Mouse (Mus musculus) left cerebral cortex, adult 11 months (tissue): ENCODE results near the gene Tspan31.
A peak's percentile ranks its signal among the peaks of the same experiment; 100 is the strongest.
"Not testable (repeated sequence)": the region's sequence is repeated elsewhere in the genome, so short reads cannot be mapped to it uniquely, and the experiment has no call there.

ENCODE experiments used
- DNase-seq: peaks from one replicate; pipeline ENCODE4 v3.0.0; 2022; ENCODE audit warnings: low spot score

The Tspan31 gene

GRCm38 (mm10) chr10:127063913-127064870 is 5.9 kb downstream of the Tspan31 start:
- DNase-seq = no peak

DNA sequence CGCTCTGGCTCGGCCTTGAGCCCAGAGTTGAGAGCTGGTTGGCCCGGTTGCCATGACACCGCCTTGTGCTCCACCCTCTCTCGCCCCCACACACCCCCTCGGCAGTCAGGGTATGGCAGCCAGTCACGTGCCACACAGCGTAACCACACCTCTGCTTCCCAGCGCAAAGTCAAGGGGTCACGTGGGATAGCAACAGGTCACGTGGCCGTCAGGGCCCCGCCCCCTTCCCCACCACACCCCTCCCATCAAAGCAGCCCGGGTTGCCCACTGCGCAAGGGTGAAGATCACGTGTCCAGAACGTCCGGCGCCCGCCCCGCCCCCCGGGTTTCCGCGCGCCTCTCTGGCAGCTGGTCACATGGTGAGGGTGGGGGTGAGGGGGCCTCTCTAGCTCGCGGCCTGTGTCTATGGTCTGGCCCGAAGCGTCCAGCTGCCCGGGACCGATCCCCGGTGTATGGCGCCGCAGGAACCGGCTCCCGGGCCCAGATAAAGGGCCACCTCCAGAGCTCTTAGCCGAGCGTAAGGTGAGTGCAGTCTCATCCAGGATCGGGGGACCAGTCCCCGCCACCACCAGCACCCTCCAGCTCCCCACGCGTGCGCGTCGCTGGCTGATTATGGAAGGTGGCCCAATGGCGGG is 6.7 kb downstream of the Tspan31 start, which contains the start of gene Cdk4:
Gene Cdk4, plus strand, starts transcription at position 296 of the 634 bp plus-strand sequence.
- peak; percentile 97 for DNase-seq

DNA sequence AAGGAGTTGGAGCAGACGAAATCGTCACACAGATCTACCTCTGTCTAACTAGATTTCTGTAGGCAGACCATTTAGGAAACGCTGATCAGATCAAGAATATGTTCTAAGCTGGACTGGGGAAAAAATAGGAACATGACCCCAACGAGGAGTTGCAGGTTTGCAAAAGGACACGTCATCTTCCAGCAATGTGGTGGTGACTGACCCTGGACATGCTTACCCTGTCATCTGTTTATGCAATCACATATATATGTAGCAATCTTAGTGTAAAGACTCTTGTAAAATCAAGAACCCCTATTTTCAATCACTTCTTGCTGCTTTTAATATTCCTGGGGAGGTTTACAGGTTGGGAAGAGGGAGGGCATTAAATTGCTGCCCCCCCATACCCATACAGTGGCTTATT is 7.6 kb downstream of the Tspan31 start:
- no peak for DNase-seq

DNA sequence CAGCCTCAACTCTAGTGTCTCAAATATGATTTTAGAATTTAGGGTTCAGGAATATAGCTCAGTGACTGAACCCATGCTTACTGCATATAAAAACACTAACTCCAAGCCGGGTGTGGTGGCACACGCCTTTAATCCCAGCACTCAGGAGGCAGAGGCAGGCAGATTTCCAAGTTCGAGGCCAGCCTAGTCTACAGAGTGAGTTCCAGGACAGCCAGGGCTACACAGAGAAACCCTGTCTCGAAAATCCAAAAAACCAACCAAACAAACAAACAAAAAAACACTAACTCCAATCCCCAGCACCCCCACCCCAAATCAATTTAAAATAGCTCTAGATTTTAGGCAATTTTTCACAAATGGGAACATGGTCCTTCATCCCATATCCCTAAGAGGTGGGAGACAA is 8.0 kb downstream of the Tspan31 start:
- DNase-seq = not testable (repeated sequence)

GRCm38 (mm10) chr10:127061513-127061912 is 8.6 kb downstream of the Tspan31 start:
- no peak for DNase-seq

GRCm38 (mm10) chr10:127061085-127061484 is 9.0 kb downstream of the Tspan31 start:
- DNase-seq = no peak

DNA sequence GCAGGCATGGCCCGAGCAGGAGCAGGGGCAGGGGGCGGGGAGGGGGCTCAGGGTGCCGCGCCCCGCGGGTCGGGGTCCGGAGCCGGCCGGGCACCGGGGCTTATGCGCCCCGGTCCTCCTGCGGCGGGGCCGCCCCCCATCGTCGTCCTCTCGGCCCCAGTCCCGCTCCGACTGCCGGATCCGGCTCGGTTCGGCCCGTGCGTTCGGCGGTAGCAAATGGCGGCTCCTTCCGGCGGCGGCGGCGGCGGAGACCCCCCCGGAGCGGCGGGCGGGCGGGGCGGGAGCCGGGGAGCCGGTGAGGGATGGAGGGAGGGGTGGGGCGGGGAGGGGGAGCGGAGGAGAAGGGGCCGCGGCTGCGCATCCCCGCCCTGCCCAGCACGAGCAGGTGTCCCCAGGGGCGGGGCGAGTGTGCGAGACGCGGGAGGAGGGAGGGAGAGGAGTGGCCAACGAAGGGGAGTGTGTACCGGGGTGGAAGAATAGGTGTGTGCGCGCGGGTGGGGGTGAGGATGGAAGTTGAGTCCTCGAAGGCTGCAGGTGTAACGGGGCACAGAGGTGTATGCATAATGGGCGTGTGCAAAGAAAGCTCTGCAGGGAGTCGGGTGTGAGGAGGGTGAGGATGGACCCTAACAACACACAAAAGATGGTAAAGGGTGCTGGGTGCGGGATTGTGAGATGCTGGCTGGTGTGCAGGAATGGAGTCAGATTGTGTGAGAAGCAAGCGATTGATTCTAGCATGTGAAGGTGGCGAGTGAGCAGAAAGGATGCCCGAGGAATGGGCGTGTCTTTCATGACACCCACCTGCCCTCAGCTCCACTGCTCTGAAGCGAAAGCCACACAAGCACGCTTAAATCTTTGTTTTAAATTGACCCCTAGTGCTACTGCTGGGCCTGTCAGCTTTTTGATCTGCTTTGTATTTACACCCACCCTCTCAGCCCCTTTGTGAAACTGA is 9.8 kb downstream of the Tspan31 start, which contains the start of gene March9:
Gene March9, minus strand, starts transcription at position 217 of the 949 bp plus-strand sequence.
- DNase-seq = no peak

GRCm38 (mm10) chr10:127059174-127059967 is 10.7 kb downstream of the Tspan31 start:
- no peak for DNase-seq

DNA sequence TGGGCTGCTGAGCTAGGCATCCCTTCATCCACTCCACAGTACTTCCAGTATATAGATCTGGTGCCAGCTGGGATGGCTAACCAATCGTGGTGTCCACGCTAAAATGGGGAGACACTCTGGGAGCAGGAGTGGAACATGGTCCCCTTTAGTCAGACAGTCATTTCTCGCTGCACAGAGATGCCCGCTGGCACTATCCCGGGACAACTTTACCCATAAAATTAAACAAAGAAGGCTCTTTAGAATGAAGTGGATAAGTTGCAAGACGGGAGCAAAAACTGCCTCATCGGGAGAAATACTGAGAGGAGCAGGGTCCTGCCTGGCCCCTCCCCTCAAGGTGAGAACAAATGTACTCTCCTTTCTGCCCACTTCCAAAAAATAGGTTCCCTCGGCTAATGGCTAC is 11.4 kb downstream of the Tspan31 start:
- no peak for DNase-seq

- DNase-seq = no peak
These were observed 11.9 kb downstream of the Tspan31 start for GRCm38 (mm10) chr10:127058161-127058560.

DNA sequence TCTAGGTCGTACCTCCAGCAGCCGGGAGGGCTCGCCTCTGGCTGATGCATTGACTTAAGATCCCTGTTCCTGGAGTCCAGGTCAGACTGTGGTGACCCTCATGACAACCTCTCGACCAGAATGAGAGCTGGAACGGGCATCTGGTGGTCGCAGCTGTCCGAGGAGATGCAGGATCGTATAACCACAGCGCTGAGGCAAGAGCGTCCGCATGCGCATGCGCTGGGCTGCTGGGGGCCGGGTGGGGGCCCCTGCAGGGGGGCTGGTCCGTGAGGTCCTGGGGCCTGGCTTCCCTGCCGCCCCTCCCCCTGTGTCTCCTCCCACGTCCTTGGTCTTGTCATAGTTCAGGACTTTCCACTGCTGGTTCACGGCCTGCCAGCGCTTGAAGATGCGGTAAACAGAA is 13.6 kb downstream of the Tspan31 start:
- no peak for DNase-seq

DNA sequence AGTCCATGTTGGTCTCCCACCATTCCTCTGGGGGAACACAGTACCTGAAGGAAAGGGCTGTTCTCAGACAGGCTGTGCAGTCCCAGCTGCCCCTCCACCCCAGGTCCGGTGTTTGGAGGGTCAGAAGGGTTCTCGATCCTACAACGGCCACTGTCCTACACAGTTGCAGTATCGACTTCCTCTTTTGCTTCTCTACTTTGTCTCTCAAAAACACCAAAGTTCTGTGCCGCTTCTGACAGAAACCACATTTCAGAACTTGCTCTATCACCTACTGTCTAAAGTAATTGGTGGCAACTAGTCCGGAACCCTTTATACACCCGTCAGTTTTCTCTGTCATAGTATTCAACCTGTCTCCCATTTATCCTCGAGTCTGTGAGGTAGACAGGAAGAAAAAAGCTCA is 14.7 kb downstream of the Tspan31 start:
- no peak for DNase-seq

- no peak for DNase-seq
These were observed 15.4 kb downstream of the Tspan31 start for GRCm38 (mm10) chr10:127054646-127055045.

DNA sequence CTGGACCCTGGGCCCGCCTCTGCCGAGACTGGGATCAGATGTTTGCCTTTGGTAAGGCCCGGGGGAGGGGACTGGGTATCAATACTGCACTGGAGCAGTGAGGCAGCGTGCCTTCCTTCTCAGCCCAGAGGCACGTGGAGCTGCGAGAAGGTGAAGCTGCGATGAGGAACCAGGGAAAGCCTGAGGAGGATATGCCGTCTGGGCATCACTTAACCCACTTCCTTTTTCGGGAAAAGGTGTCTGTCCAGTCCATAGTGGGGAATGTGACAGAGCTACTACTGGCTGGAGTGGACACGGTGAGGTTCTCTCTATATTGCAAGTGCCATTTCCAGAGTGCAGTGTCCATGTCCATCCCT is 20.0 kb downstream of the Tspan31 start:
- no peak for DNase-seq

- DNase-seq = no peak
These were observed 20.5 kb downstream of the Tspan31 start for GRCm38 (mm10) chr10:127049395-127050118.

- DNase-seq = no peak
These were observed 21.3 kb downstream of the Tspan31 start for GRCm38 (mm10) chr10:127048608-127049394.

GRCm38 (mm10) chr10:127047954-127048353 is 22.1 kb downstream of the Tspan31 start, which contains the start of gene Cyp27b1:
Gene Cyp27b1 (plus strand): TSS chr10:127048250.
- no peak for DNase-seq

DNA sequence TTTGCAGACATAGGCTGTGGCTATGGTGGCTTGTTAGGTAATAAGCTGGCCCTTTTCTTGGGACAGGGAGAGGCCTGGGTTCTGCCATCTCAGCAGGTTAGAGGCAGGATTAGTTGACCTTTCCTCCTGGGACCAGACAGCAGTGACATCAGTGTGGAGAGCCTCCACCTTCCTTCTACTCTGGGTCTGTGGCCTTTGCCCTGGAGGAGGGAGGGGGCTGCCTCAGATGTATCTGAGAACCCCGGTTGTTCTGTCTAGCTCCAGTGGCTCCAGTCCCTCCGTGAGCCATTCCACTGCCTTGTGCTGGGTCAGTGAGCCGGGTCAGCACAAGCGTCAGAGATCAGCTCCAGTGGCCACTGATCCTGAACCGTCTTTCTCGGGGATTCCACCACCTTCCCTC is 26.9 kb downstream of the Tspan31 start:
- DNase-seq = no peak

DNA sequence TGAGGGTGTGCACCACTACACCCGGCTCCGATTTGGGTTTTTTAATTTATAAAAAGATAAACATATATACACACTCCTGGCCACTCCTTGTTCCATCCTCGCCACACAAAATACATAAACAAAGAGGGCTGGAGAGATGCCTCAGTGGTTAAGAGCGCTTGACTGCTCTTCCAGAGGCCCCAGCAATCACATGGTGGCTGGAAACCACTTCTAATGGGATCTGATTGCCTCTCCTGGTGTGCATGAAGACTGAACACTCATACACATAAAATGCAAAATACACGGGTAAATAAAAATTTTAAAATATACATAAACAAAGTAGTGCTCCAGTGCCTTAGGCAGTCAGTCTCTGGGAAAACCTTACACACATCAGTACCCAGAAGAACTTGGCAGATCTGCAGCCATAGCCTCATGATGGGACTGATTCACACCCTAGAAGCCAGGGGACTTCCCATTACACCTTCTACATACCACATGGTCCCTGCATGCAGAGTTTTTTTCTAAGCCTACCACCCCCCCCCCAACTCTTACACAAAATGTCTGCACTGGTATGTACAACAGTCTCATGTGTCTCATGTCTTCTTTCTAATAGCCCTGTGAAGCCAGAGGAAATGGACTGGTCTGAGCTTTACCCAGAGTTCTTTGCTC is 27.5 kb downstream of the Tspan31 start:
- DNase-seq = no peak
